Mouse (Mus musculus) olfactory bulb, adult 2 months (tissue): ENCODE results near the gene Med6. TPM values are rescaled to one million over a fixed set of nuclear protein-coding genes. Genes with fewer than 3 reads are reported as not detected.

Source experiments
- H3K27ac ChIP-seq: fragments of 200-500 bp; 2 replicates; pipeline ENCODE4 v1.5.1; 2012; ENCODE audit warnings: low read depth, low read length; ENCODE audit not compliant: insufficient read depth
- H3K4me1 ChIP-seq: fragments of 200-500 bp; 2 replicates; pipeline ENCODE4 v1.6.1; 2012; ENCODE audit warnings: low read length; ENCODE audit not compliant: control insufficient read depth, insufficient read depth
- H3K4me3 ChIP-seq: fragments of 200-500 bp; 2 replicates; pipeline ENCODE4 v1.5.1; 2012; ENCODE audit warnings: mild to moderate bottlenecking, low read depth, low read length, moderate library complexity; ENCODE audit not compliant: insufficient read depth
- CTCF ChIP-seq: fragments of 200-500 bp; IDR thresholded peaks from 2 replicates; pipeline ENCODE4 v1.5.1; 2012; ENCODE audit warnings: low read depth, mild to moderate bottlenecking, low read length, moderate library complexity; ENCODE audit not compliant: insufficient read depth
- POLR2A ChIP-seq: fragments of 200-500 bp; IDR thresholded peaks from 2 replicates; pipeline ENCODE4 v1.6.1; 2012; ENCODE audit warnings: mild to moderate bottlenecking, low read depth, low read length, moderate library complexity; ENCODE audit not compliant: insufficient read depth
- WGBS: fragments of 180-500 bp; shearing (Covaris S2); methylation state at CpG from one replicate; pipeline ENCODE4 v1.1.7; 2018; 5-methylcytosine and 5-hydroxymethylcytosine counted together
- polyA plus RNA-seq: library from polyadenylated mRNA; stranded (reverse); fragments of >200 nt; gene quantifications from 2 replicates; pipeline ENCODE4 v1.2.4, GENCODE M21; 2012; ENCODE audit warnings: low replicate concordance; ENCODE audit not compliant: missing spikeins, insufficient read depth, insufficient read length

Med6 gene
- polyA plus RNA-seq, result not detected in 2 replicates

- WGBS, result 2% methylated on average over 36 of the region's 36 CpGs
- TF ChIP-seq CTCF (no peak), POLR2A (no peak)
- Histone ChIP-seq H3K27ac (no peak within 1 kb of the TSS; the same call in 1 of the 2 replicates), H3K4me3 (peak within 1 kb of the TSS; percentile 56), H3K4me1 (no peaks in the 10 kb centered on the region)
Measured at GRCm38 (mm10) chr12:81594902-81595671, at the start of gene Med6. Gene Med6 (minus strand): TSS chr12:81595008.

GRCm38 (mm10) chr12:81642361-81643082, 47.7 kb upstream of the Med6 start:
- Histone ChIP-seq H3K4me1 (no peaks in the 10 kb centered on the region), H3K27ac (no peak overlapping the region), H3K4me3 (no peak overlapping the region)
- TF ChIP-seq POLR2A, result no peak
- WGBS, result 36% methylated on average over 11 of the region's 11 CpGs

- H3K4me3 ChIP-seq, result no peak overlapping the region
- H3K4me1 ChIP-seq, result no peaks in the 10 kb centered on the region
- no peak overlapping the region for H3K27ac ChIP-seq
- 73% methylated on average over 5 of the region's 5 CpGs for WGBS
- TF ChIP-seq POLR2A (no peak), CTCF (no peak)
Measured at GRCm38 (mm10) chr12:81640656-81641055, 45.8 kb upstream of the Med6 start.

- peaks cover 3% of the 10 kb centered on the region; the same call in 1 of the 2 replicates for H3K4me1 ChIP-seq
- no peak overlapping the region for H3K4me3 ChIP-seq
- H3K27ac ChIP-seq, result no peak overlapping the region
- TF ChIP-seq POLR2A, result no peak
- TF ChIP-seq CTCF, result no peak
- 86% methylated on average over 2 of the region's 2 CpGs for WGBS
Measured at GRCm38 (mm10) chr12:81633246-81633645, 38.4 kb upstream of the Med6 start.

- WGBS, result 1% methylated on average over 31 of the region's 31 CpGs
- H3K27ac ChIP-seq, result no peak overlapping the region
- H3K4me3 ChIP-seq, result peak overlapping the region; percentile 59
- no peak for TF ChIP-seq CTCF
- TF ChIP-seq POLR2A, result no peak
- H3K4me1 ChIP-seq, result peaks cover 3% of the 10 kb centered on the region; the same call in 1 of the 2 replicates
Measured at GRCm38 (mm10) chr12:81631661-81632401, 37.0 kb upstream of the Med6 start.

- peak; percentile 34; the same call in 1 of the 2 replicates for TF ChIP-seq POLR2A
- no peak for TF ChIP-seq CTCF
- under 1% methylated on average over 82 of the region's 82 CpGs for WGBS
- Histone ChIP-seq H3K27ac (no peak within 1 kb of the TSS), H3K4me1 (peaks cover 3% of the 10 kb centered on the region; the same call in 1 of the 2 replicates), H3K4me3 (peak within 1 kb of the TSS; percentile 59)
Measured at GRCm38 (mm10) chr12:81630915-81631660, 36.3 kb upstream of the Med6 start, which contains the start of gene Ttc9. Gene Ttc9 (plus strand): TSS chr12:81631249.

GRCm38 (mm10) chr12:81630520-81630914, 35.7 kb upstream of the Med6 start:
- TF ChIP-seq POLR2A (no peak), CTCF (no peak)
- Histone ChIP-seq H3K4me3 (peak overlapping the region; percentile 59), H3K27ac (no peak overlapping the region), H3K4me1 (peaks cover 3% of the 10 kb centered on the region; the same call in 1 of the 2 replicates)
- WGBS, result 3% methylated on average over 16 of the region's 16 CpGs

GRCm38 (mm10) chr12:81628091-81628490, 33.3 kb upstream of the Med6 start:
- Histone ChIP-seq H3K4me1 (peaks cover 3% of the 10 kb centered on the region; the same call in 1 of the 2 replicates), H3K4me3 (no peak overlapping the region), H3K27ac (no peak overlapping the region)
- TF ChIP-seq POLR2A (no peak), CTCF (no peak)
- WGBS, result 85% methylated on average over 4 of the region's 4 CpGs
